Comparison of ENCODE assay signal across 23 mouse cellular contexts in genomic region chr16:13184381-13184780, GRCm38 (mm10).
DNase-seq lines count a peak whose midpoint lies in the region; ATAC-seq and TF ChIP-seq lines count a peak whose summit lies in the region.
"Had no signal": no experiment of that assay in that cellular context is flagged by ENCODE, and none has a peak within 500 bp of the region (broad histone marks: within the 10 kb centered on the region; RNA-seq: fewer than 3 reads in every experiment).

No protein-coding gene starts in this region.

- WGBS in heart, postnatal 0 days, result 93% methylated on average over 3 of the region's 3 CpGs
- 86% methylated on average over 3 of the region's 3 CpGs for WGBS in heart, embryonic 10.5 days

- TF ChIP-seq EP300 in heart, postnatal 0 days (IDR thresholded peaks at IDR 0.05; ENCODE audit: low read depth), result no peak
- no peak for TF ChIP-seq EP300 in CH12.LX (IDR thresholded peaks at IDR 0.05; ENCODE audit: low read length)

- no peak overlapping the region for H3K4me2 ChIP-seq in heart, postnatal 0 days (ENCODE audit: low read depth, low read length)
- H3K4me2 ChIP-seq in CH12.LX (ENCODE audit: insufficient read depth, low read depth, poor library complexity, severe bottlenecking), result no peak overlapping the region
- H3K4me2 ChIP-seq: forebrain, embryonic 13.5 days; heart, embryonic 13.5 days; hindbrain, embryonic 14.5 days; liver, embryonic 11.5 days; midbrain, embryonic 12.5 days had no signal

- no peak overlapping the region for H3K27ac ChIP-seq in heart, postnatal 0 days (ENCODE audit: low read depth)
- no peak overlapping the region for H3K27ac ChIP-seq in heart, embryonic 10.5 days
- no peak overlapping the region for H3K27ac ChIP-seq in layer of hippocampus, adult 2 months
- no peak overlapping the region for H3K27ac ChIP-seq in CH12.LX (ENCODE audit: insufficient read depth, low read depth)
- H3K27ac ChIP-seq: forebrain, embryonic 13.5 days; heart, embryonic 13.5 days; hindbrain, embryonic 14.5 days; midbrain, embryonic 12.5 days had no signal

- no peaks in the 10 kb centered on the region for H3K79me2 ChIP-seq in CH12.LX (replicated peaks; ENCODE audit: control insufficient read depth, extremely low read depth, insufficient read depth, poor library complexity, severe bottlenecking)

- ATAC-seq in heart, postnatal 0 days (ENCODE audit: insufficient read depth, low read depth), result no peak
- ATAC-seq: forebrain, embryonic 13.5 days had no signal

- H3K27me3 ChIP-seq in heart, postnatal 0 days (ENCODE audit: control insufficient read depth, insufficient read depth, low read length), result no peaks in the 10 kb centered on the region
- H3K27me3 ChIP-seq in heart, embryonic 10.5 days (ENCODE audit: insufficient read depth, poor library complexity, severe bottlenecking), result no peaks in the 10 kb centered on the region
- H3K27me3 ChIP-seq in CH12.LX (replicated peaks), result no peaks in the 10 kb centered on the region
- H3K27me3 ChIP-seq: forebrain, embryonic 13.5 days; heart, embryonic 13.5 days; midbrain, embryonic 12.5 days had no signal

- no peaks in the 10 kb centered on the region for H3K9me3 ChIP-seq in heart, postnatal 0 days (replicated peaks; ENCODE audit: control insufficient read depth, low read length)
- H3K9me3 ChIP-seq in heart, embryonic 10.5 days, result 0 out of 2 replicates have a peak, but pooled peaks cover 2% of the 10 kb centered on the region
- H3K9me3 ChIP-seq in CH12.LX (replicated peaks; ENCODE audit: low read length), result peaks cover 9% of the 10 kb centered on the region
- H3K9me3 ChIP-seq: forebrain, embryonic 13.5 days; G1E; heart, embryonic 13.5 days had no signal

- H3K4me1 ChIP-seq in heart, postnatal 0 days (ENCODE audit: control insufficient read depth, insufficient read depth), result peaks cover 11% of the 10 kb centered on the region
- H3K4me1 ChIP-seq in heart, embryonic 10.5 days, result peaks cover 9% of the 10 kb centered on the region
- H3K4me1 ChIP-seq in CH12.LX (ENCODE audit: control insufficient read depth in 1 of 2, insufficient read depth in 2 of 2), result 0 out of 4 replicates have a peak, but pooled peaks cover 0 to 2% of the 10 kb centered on the region in 2 experiments
- H3K4me1 ChIP-seq: midbrain, embryonic 12.5 days had no signal

- in situ Hi-C loops in CH12.LX (cut with MboI; ENCODE audit: low pct_ligation_motif_present, low pct_unique_long_range_greater_than_20kb, low sequenced_read_pairs), result no loop called here

- H3K4me3 ChIP-seq in heart, postnatal 0 days (ENCODE audit: low read depth, low read length), result no peak overlapping the region
- no peak overlapping the region for H3K4me3 ChIP-seq in heart, embryonic 10.5 days
- H3K4me3 ChIP-seq in layer of hippocampus, adult 2 months, result no peak overlapping the region
- no peak overlapping the region for H3K4me3 ChIP-seq in CH12.LX (replicated peaks in 1 of 3; ENCODE audit: low read depth in 2 of 3, low read length in 2 of 3, poor library complexity in 1 of 3)
- H3K4me3 ChIP-seq: forebrain, embryonic 13.5 days; heart, embryonic 13.5 days; midbrain, embryonic 12.5 days had no signal

- dilution Hi-C loops in CH12.LX (cut with MboI; ENCODE audit: extremely low pct_ligation_motif_present, extremely low pct_unique_long_range_greater_than_20kb, low sequenced_read_pairs), result no loop called here

- TF ChIP-seq POLR2A in CH12.LX (IDR thresholded peaks at IDR 0.05; ENCODE audit: low read depth, low read length), result no peak

- peak; percentile 25; the same call in 1 of the 2 replicates for TF ChIP-seq CTCF in heart, postnatal 0 days (IDR thresholded peaks at IDR 0.05; ENCODE audit: low read depth)
- TF ChIP-seq CTCF in layer of hippocampus, adult 2 months (conservative IDR thresholded peaks at IDR 0.05), result peak; percentile 24; the same call in 1 of the 2 replicates
- TF ChIP-seq CTCF in CH12.LX (conservative IDR thresholded peaks at IDR 0.05 in 1 of 2, IDR thresholded peaks at IDR 0.05 in 1 of 2; ENCODE audit: low read depth in 2 of 2, low read length in 2 of 2), result peak in 1 of 2 experiments; percentile 37; a peak in 2 of 4 replicates

- H3K9ac ChIP-seq in heart, postnatal 0 days (replicated peaks; ENCODE audit: low read depth, low read length), result no peak overlapping the region
- no peak overlapping the region for H3K9ac ChIP-seq in CH12.LX (ENCODE audit: insufficient read depth, low read depth)
- H3K9ac ChIP-seq: forebrain, embryonic 13.5 days; heart, embryonic 13.5 days; hindbrain, embryonic 14.5 days; midbrain, embryonic 12.5 days had no signal

- no peaks in the 10 kb centered on the region for H3K36me3 ChIP-seq in heart, postnatal 0 days (replicated peaks; ENCODE audit: control insufficient read depth, insufficient read depth, low read length)
- H3K36me3 ChIP-seq in heart, embryonic 10.5 days, result no peaks in the 10 kb centered on the region
- no peaks in the 10 kb centered on the region for H3K36me3 ChIP-seq in CH12.LX (replicated peaks in 1 of 2; ENCODE audit: control insufficient read depth in 1 of 2, insufficient read depth in 1 of 2, low read length in 1 of 2)
- H3K36me3 ChIP-seq: G1E; heart, embryonic 13.5 days; midbrain, embryonic 12.5 days had no signal

- peak; percentile 31 for TF ChIP-seq RAD21 in CH12.LX (IDR thresholded peaks at IDR 0.05; ENCODE audit: low read depth, low read length)

- no peak for DNase-seq in heart, postnatal 0 days (ENCODE audit: low spot score)
- no peak for DNase-seq in heart, embryonic 10.5 days (ENCODE audit: low spot score)
- DNase-seq in layer of hippocampus, adult 2 months (ENCODE audit: low spot score in 2 of 2), result no peak
- no peak for DNase-seq in layer of hippocampus, adult 8-10 months (ENCODE audit: low spot score in 2 of 2)
- DNase-seq in CH12.LX (ENCODE audit: extremely low read depth), result no peak
- DNase-seq in ES-CJ7 (ENCODE audit: low read depth, low spot score), result peak; percentile 9
- no peak for DNase-seq in B cell, adult 2 months
- DNase-seq in cerebellum, postnatal 4 days (ENCODE audit: low spot score in 2 of 2), result no peak
- DNase-seq: cerebellum, adult 18-20 months; cerebellum, postnatal 36 days; gastrocnemius, postnatal 10 days; heart, adult 18-20 months; kidney, adult 11 months; kidney, postnatal 14 days; layer of hippocampus, postnatal 36 days; lung, adult 18-20 months; thymus, postnatal 14 days had no signal

TF ChIP-seq in CH12.LX, 34 proteins besides CTCF, POLR2A, EP300 and RAD21:
- no peak for TF ChIP-seq E2F4 (IDR thresholded peaks at IDR 0.05; ENCODE audit: insufficient replicate concordance, low read depth, low read length)
- TF ChIP-seq USF1 (IDR thresholded peaks at IDR 0.05; ENCODE audit: low read depth, low read length), result no peak
- no peak for TF ChIP-seq SIN3A (IDR thresholded peaks at IDR 0.05; ENCODE audit: low read length)
